Mouse (Mus musculus): ENCODE measurements at regions not wholly inside any gene's neighbourhood (a gene's known extent, or its start where the extent isn't known, plus 50 kb on each side); places are given as distances from the start of the nearest gene placed in this dataset.

- H3K27me3 ChIP-seq (replicated peaks) = no peaks in the 10 kb centered on the region
- no peaks in the 10 kb centered on the region for H3K36me3 ChIP-seq
- no peak overlapping the region for H3K4me2 ChIP-seq
- H3K4me1 ChIP-seq = peaks cover 17% of the 10 kb centered on the region
- no peak overlapping the region for H3K4me3 ChIP-seq (replicated peaks)
- H3K27ac ChIP-seq (replicated peaks) = no peak overlapping the region
- H3K9me3 ChIP-seq (replicated peaks) = no peaks in the 10 kb centered on the region
- no peak overlapping the region for H3K9ac ChIP-seq (replicated peaks)
- 69% methylated on average over 10 of the region's 12 CpGs for WGBS
- ATAC-seq (ENCODE audit: low FRiP score) = no peak
Observed at GRCm38 (mm10) chr2:173377497-173378257, 101.3 kb upstream of the Pmepa1 start.

DNA sequence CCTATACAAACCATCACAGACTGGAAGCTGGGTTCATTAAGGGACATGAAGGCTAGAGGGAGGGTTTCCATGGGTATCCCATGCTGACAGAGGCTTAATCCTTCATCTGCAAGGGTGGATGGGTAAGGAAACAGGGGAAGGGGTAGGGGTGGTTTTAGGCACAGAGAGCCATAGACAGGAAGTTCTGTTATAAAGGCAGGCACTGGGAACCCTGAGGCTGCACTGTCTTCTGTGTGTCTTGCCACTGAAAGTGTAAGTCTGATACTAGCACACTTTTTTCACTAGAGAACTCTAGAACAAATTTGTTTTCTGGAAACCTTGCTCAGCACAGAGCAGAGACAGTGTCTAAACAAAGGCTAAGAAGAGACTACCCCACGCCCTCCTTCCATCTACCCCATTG is 103.4 kb upstream of the Pmepa1 start:
- Histone ChIP-seq H3K27me3 (replicated peaks) (no peaks in the 10 kb centered on the region), H3K9ac (replicated peaks) (no peak overlapping the region), H3K4me3 (replicated peaks) (no peak overlapping the region), H3K36me3 (no peaks in the 10 kb centered on the region), H3K4me2 (no peak overlapping the region), H3K27ac (replicated peaks) (0 out of 2 replicates have a peak overlapping the region, but pooled peaks have one; percentile 5), H3K4me1 (peaks cover 17% of the 10 kb centered on the region), H3K9me3 (replicated peaks) (no peaks in the 10 kb centered on the region)
- ATAC-seq (ENCODE audit: low FRiP score) = no peak
- WGBS = 100% methylated on average over 1 of the region's 1 CpGs

GRCm38 (mm10) chr2:173380341-173380761 is 104.0 kb upstream of the Pmepa1 start:
- H3K27ac ChIP-seq (replicated peaks) = 0 out of 2 replicates have a peak overlapping the region, but pooled peaks have one; percentile 5
- peaks cover 15% of the 10 kb centered on the region for H3K4me1 ChIP-seq
- H3K4me2 ChIP-seq = no peak overlapping the region
- 69% methylated on average over 3 of the region's 3 CpGs for WGBS
- no peak overlapping the region for H3K9ac ChIP-seq (replicated peaks)
- ATAC-seq (ENCODE audit: low FRiP score) = no peak
- no peaks in the 10 kb centered on the region for H3K36me3 ChIP-seq
- H3K4me3 ChIP-seq (replicated peaks) = no peak overlapping the region
- H3K27me3 ChIP-seq (replicated peaks) = no peaks in the 10 kb centered on the region
- H3K9me3 ChIP-seq (replicated peaks) = no peaks in the 10 kb centered on the region

- Histone ChIP-seq H3K36me3 (no peaks in the 10 kb centered on the region), H3K4me1 (peaks cover 8% of the 10 kb centered on the region), H3K27me3 (replicated peaks) (no peaks in the 10 kb centered on the region), H3K9ac (replicated peaks) (no peak overlapping the region), H3K4me2 (no peak overlapping the region), H3K27ac (replicated peaks) (0 out of 2 replicates have a peak overlapping the region, but pooled peaks have one; percentile 13), H3K9me3 (replicated peaks) (no peaks in the 10 kb centered on the region), H3K4me3 (replicated peaks) (no peak overlapping the region)
- 37% methylated on average over 7 of the region's 7 CpGs for WGBS
- no peak for ATAC-seq (ENCODE audit: low FRiP score)
Observed at GRCm38 (mm10) chr2:173382176-173382813, 106.0 kb upstream of the Pmepa1 start.

DNA sequence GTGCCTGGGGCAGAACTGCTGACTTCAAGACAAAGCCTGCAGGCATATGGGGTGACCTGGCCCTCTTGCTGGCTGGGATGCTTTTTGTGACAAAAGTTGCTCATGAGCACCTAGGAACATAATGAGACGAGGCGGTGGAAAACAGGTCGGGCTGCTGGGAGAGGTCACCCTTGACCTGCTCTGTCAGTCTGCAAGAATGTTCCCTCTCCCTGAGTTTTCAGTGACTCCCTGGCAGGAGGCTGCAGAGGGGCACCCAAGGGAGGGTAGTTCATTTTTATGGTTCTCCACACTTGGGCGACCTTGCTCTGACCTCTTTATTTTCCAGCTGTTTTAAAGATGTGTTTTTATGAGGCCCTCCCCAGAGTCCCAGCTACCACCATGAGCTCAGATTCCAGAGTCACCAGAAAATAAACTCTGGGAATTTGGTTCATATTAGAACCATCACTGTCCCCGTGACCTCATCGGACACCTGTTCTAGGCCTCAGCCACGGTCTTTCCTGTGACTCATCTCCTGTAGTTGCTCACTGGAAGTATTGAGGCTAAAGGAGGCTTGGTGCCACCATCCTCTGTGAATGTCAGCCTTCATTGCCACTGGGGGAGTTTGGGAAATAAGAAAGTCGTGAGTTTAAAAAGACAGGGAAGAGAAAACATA is 108.7 kb upstream of the Pmepa1 start:
- 78% methylated on average over 8 of the region's 8 CpGs for WGBS
- H3K9me3 ChIP-seq (replicated peaks) = no peaks in the 10 kb centered on the region
- H3K27me3 ChIP-seq (replicated peaks) = no peaks in the 10 kb centered on the region
- H3K36me3 ChIP-seq = no peaks in the 10 kb centered on the region
- H3K4me1 ChIP-seq = no peaks in the 10 kb centered on the region; the same call in 1 of the 2 replicates
- H3K4me2 ChIP-seq = no peak overlapping the region
- ATAC-seq (ENCODE audit: low FRiP score) = no peak
- no peak overlapping the region for H3K9ac ChIP-seq (replicated peaks)
- no peak overlapping the region for H3K27ac ChIP-seq (replicated peaks)
- no peak overlapping the region for H3K4me3 ChIP-seq (replicated peaks)

- H3K27ac ChIP-seq (replicated peaks) = no peak overlapping the region
- no peaks in the 10 kb centered on the region for H3K27me3 ChIP-seq (replicated peaks)
- no peak overlapping the region for H3K9ac ChIP-seq (replicated peaks)
- no peaks in the 10 kb centered on the region; the same call in 1 of the 2 replicates for H3K4me1 ChIP-seq
- WGBS = 59% methylated on average over 9 of the region's 9 CpGs
- H3K36me3 ChIP-seq = no peaks in the 10 kb centered on the region
- H3K4me2 ChIP-seq = no peak overlapping the region
- ATAC-seq (ENCODE audit: low FRiP score) = no peak
- no peak overlapping the region for H3K4me3 ChIP-seq (replicated peaks)
- H3K9me3 ChIP-seq (replicated peaks) = no peaks in the 10 kb centered on the region
Observed at GRCm38 (mm10) chr2:173385722-173386141, 109.4 kb upstream of the Pmepa1 start.

DNA sequence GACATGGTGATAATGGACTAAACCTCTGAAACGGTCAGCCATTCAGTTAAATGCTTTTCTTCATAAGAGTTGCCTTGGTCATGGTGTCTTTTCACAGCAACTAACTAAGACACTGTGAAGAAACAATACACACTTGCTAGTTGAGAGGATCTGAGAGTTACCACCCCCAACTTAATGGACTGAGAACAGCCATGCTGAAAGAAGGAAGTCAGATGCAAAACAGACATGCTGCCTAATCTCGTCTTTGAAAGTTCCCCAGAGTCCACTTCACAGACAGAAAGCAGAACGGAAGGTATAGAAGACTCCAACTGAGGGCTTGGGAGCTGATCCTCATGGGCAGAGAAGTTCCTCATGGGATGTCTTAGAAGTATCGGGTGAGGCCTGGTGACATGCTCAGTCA is 111.8 kb upstream of the Pmepa1 start:
- Histone ChIP-seq H3K9me3 (replicated peaks) (no peaks in the 10 kb centered on the region), H3K9ac (replicated peaks) (no peak overlapping the region), H3K36me3 (no peaks in the 10 kb centered on the region), H3K4me3 (replicated peaks) (no peak overlapping the region), H3K4me1 (peaks cover 8% of the 10 kb centered on the region), H3K4me2 (no peak overlapping the region), H3K27me3 (replicated peaks) (no peaks in the 10 kb centered on the region), H3K27ac (replicated peaks) (no peak overlapping the region)
- WGBS = 75% methylated on average over 4 of the region's 4 CpGs
- ATAC-seq (ENCODE audit: low FRiP score) = no peak

DNA sequence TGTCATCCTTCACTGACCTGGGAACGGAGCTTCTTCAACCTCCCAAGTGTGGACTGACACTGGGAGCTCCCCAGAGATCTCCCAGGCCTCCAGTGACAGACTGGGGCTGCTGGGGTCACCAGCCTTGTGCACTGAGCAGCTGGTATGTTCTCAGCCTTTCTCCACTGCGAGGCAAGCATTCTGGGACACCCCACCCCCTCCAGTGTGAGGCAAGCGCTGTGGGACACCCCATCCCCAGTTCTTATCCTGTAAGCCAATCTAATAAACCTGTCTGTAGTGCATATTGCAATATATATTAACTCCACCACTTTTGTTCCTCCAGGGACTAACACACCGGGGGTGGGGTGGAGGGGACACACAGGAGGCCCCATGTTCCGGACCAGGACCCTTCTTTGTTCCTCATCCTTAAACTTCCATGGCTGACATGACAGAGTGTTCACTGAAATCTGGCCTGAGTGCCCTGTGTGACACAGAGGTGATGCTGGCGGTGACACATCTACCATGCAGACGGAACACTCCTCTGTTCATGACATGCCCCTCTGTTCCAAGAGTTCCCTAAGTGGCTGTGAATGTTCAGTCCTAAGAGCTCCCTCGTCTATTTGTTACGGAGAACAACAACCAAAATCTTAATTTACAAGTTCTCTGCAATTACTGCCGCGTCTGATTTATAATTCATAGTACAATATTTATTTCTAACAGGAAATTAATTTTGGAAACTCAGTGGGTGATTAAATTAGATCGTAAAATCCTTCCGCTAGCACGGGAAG is 116.4 kb upstream of the Pmepa1 start:
- H3K9ac ChIP-seq (replicated peaks) = no peak overlapping the region
- H3K4me3 ChIP-seq (replicated peaks) = no peak overlapping the region
- no peaks in the 10 kb centered on the region for H3K27me3 ChIP-seq (replicated peaks)
- H3K9me3 ChIP-seq (replicated peaks) = no peaks in the 10 kb centered on the region
- no peaks in the 10 kb centered on the region for H3K36me3 ChIP-seq
- no peak overlapping the region for H3K4me2 ChIP-seq
- ATAC-seq (ENCODE audit: low FRiP score) = peak; percentile 75
- peaks cover 21% of the 10 kb centered on the region for H3K4me1 ChIP-seq
- peak overlapping the region; percentile 38 for H3K27ac ChIP-seq (replicated peaks)
- whole genome bisulfite sequencing = 48% methylated on average over 14 of the region's 14 CpGs

- no peak overlapping the region for H3K4me3 ChIP-seq (replicated peaks)
- 25% methylated on average over 2 of the region's 2 CpGs for WGBS
- peak; percentile 75 for ATAC-seq (ENCODE audit: low FRiP score)
Observed at GRCm38 (mm10) chr2:173393324-173393592, 116.9 kb upstream of the Pmepa1 start.

DNA sequence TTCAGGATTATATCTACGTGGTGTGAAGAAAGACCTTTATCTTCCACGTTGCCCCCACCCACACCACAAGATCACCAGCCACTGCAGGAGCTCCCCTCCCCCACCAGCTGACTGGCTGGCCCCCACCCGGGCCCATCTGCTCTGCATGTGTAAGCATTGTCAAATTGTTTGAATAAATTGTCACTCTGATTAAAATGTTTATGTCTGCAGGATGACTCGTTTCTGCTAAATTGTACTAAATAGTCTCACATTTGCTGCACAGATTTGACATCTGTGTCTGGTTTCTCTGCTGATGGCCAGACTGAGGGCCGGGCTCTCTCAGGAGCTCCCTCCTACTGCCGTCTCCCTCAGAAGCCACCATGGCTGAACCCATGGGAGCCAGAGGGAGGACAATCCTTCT is 119.2 kb upstream of the Pmepa1 start:
- no peak overlapping the region for H3K4me3 ChIP-seq (replicated peaks)
- H3K9me3 ChIP-seq (replicated peaks) = no peaks in the 10 kb centered on the region
- H3K4me2 ChIP-seq = no peak overlapping the region
- 39% methylated on average over 6 of the region's 6 CpGs for WGBS
- no peak for ATAC-seq (ENCODE audit: low FRiP score)
- no peaks in the 10 kb centered on the region for H3K27me3 ChIP-seq (replicated peaks)
- H3K36me3 ChIP-seq = no peaks in the 10 kb centered on the region
- H3K9ac ChIP-seq (replicated peaks) = no peak overlapping the region
- no peak overlapping the region for H3K27ac ChIP-seq (replicated peaks)
- H3K4me1 ChIP-seq = peaks cover 21% of the 10 kb centered on the region

More at GRCm38 (mm10) chr2:173393324-173393592, 116.9 kb upstream of the Pmepa1 start:
- no peaks in the 10 kb centered on the region for H3K27me3 ChIP-seq (replicated peaks)
- H3K9me3 ChIP-seq (replicated peaks) = no peaks in the 10 kb centered on the region
- H3K4me1 ChIP-seq = peaks cover 21% of the 10 kb centered on the region
- H3K27ac ChIP-seq (replicated peaks) = peak overlapping the region; percentile 54
- no peaks in the 10 kb centered on the region for H3K36me3 ChIP-seq
- no peak overlapping the region for H3K4me2 ChIP-seq
- H3K9ac ChIP-seq (replicated peaks) = no peak overlapping the region

DNA sequence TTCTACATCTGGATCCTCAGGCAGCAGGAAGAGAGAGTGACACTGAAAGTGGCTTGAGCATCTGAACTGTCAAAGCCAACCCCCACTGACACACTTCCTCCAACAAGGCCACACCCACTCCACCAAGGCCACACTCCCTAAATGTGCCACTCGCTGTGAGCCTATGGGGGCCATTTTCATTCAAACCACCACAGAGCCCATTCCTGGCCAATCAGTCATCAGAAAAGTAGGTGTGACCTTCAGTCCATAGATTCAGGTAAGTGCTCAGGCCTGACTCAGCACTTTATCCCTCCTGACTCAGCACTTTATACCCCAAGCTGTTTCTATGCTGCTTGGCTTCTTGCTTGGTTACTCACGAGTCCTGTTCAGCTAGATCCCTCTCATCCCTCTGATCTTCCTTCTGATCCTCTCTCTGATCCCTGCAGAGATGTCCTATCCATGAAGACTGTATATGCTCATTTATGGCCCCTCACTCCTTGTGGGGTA is 121.6 kb upstream of the Pmepa1 start:
- no peaks in the 10 kb centered on the region for H3K36me3 ChIP-seq

More for the DNA sequence above, 121.6 kb upstream of the Pmepa1 start:
- Histone ChIP-seq H3K9ac (replicated peaks) (no peak overlapping the region), H3K4me3 (replicated peaks) (no peak overlapping the region), H3K4me2 (no peak overlapping the region), H3K4me1 (peaks cover 13% of the 10 kb centered on the region), H3K27me3 (replicated peaks) (no peaks in the 10 kb centered on the region), H3K27ac (replicated peaks) (no peak overlapping the region), H3K9me3 (replicated peaks) (no peaks in the 10 kb centered on the region)
- 90% methylated on average over 2 of the region's 2 CpGs for WGBS
- ATAC-seq (ENCODE audit: low FRiP score) = no peak
